Mouse (Mus musculus): ENCODE data around the gene Ube2v1. TPM values are rescaled to one million over a fixed set of nuclear protein-coding genes. Genes with fewer than 3 reads are reported as not detected.

Gene Ube2v1
- 166 and 175 TPM in 2 replicates for polyA plus RNA-seq (2014; fragmentation: Nextera tagmentation; extraction: Ambion mirVana)

DNA sequence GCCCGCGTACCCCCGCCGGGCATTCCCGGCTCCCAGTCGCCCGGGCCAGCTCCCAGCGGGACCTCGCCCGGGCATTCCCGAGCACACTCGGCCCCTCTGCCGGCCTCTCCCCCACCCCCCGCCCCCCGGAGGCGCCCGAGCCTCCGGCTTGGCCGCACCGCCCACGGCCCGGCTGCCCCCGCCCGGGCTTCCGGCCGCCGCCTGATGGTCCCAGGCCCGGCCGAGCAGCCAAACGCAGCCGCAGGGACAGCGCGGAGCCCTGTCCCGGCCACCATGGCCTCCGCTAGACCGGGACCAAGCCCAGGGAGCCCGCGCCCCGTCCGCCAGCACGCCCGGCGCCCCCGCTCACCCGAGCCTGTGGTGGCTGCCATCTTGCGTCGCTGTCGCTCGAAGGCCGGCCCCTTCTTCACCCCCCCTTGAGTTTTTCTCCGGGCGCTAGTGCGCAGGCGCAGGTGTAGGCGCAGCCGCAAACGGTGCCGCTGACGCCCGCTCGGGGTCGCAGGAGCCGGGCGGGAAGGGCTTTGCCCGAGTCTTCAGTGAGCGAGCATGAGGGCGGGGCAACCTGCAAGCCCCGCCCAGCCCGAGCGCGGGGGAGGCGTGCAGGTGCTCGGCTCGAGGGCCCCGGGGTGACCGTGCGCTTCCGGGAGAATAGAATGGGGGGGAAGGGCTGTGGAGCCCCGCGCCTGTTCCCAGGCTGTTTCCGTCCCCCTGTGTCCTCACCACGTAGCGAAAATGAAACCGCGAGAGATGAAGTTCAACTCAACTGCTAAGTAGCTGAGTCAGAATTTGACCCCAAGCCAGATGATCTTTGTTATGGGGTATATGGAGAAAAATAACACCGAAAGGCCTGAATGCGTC, at the start of gene Ube2v1:
Gene Ube2v1 (minus strand): TSS at position 505 of the 858 bp plus-strand sequence.
- Histone ChIP-seq H3K4me2 (ENCODE audit: low read length) (peak within 1 kb of the TSS; percentile 79), H3K4me1 (ENCODE audit: control insufficient read depth in 2 of 2, insufficient read depth in 2 of 2, low read length in 2 of 2) (peaks cover 40 to 54% of the 10 kb centered on the region in 2 experiments), H3K36me3 (ENCODE audit: control insufficient read depth, insufficient read depth, low read length) (peaks cover 18% of the 10 kb centered on the region), H3K27me3 (ENCODE audit: control insufficient read depth, insufficient read depth, low read length) (no peaks in the 10 kb centered on the region), H3K9ac (ENCODE audit: low read length) (peak within 1 kb of the TSS; percentile 93), H3K4me3 (ENCODE audit: control insufficient read depth in 1 of 2, insufficient read depth in 1 of 2, low read depth in 1 of 2, low read length in 2 of 2) (peak within 1 kb of the TSS; percentile 90 to 94), H3K9me3 (ENCODE audit: control insufficient read depth, low read length) (no peaks in the 10 kb centered on the region), H3K27ac (replicated peaks in 1 of 2; ENCODE audit: control insufficient read depth in 1 of 2, insufficient read depth in 1 of 2, low read depth in 2 of 2, low read length in 2 of 2) (peak within 1 kb of the TSS; percentile 80 to 93)
- peak; percentile 88 for ATAC-seq (ENCODE audit: insufficient number of reproducible peaks, insufficient read depth, low FRiP score, low read depth)
- under 1% methylated on average over 85 of the region's 87 CpGs for whole genome bisulfite sequencing

DNA sequence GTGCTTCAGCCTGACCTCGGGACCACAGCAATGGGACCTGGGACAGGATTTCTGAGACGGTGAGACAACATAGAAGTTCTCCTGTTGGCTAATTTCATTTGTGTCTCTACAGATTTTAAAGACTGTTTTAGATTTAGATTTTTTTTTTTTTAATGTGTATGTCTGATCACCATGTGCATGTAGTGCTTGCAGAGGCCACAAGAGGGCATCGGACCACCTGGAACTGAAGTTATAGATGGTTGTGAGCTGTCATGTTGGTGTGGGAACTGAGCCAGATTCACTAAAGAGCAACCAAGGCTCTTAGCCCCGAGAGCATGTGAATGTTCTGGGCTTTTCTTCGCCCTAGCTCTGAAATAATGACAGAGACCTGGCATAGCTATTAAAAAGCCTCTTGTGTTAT, 48.8 kb upstream of the Ube2v1 start:
- 55% methylated on average over 5 of the region's 5 CpGs for WGBS
- no peaks in the 10 kb centered on the region for H3K27me3 ChIP-seq (ENCODE audit: control insufficient read depth, insufficient read depth, low read length)

DNA sequence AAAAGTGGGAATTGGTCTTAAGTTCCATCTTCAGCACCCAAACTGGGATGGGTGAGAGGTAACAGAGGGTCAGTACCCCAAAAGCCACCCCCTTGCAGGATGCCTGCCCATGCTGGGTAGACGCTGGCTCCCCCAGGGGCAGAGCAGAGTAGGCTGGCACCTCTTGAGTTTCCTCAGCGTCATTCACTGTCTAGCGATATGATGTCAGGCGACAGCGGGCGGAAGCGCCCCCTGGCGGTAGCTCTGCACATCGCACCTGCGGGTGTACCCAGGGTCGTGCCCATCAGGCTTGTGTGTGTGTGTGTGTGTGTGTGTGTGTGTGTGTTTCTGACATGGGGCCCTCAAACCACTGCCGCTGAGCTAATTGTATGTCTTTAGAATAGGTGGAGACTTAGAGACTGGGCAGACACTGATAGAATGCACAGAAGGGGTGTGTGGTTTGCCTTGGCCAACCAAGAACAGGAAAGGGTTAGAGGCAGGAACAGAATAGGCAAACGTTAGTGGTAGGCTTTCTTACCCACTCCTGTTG, 48.1 kb upstream of the Ube2v1 start:
- H3K4me3 ChIP-seq (ENCODE audit: control insufficient read depth in 1 of 2, insufficient read depth in 1 of 2, low read depth in 1 of 2, low read length in 2 of 2), result no peak overlapping the region
- no peaks in the 10 kb centered on the region for H3K36me3 ChIP-seq (ENCODE audit: control insufficient read depth, insufficient read depth, low read length)
- ATAC-seq (ENCODE audit: insufficient number of reproducible peaks, insufficient read depth, low FRiP score, low read depth), result peak; percentile 48; the same call in 1 of the 2 replicates
- WGBS, result 3% methylated on average over 13 of the region's 13 CpGs
- no peak overlapping the region for H3K4me2 ChIP-seq (ENCODE audit: low read length)
- H3K9ac ChIP-seq (ENCODE audit: low read length), result no peak overlapping the region
- H3K4me1 ChIP-seq (ENCODE audit: control insufficient read depth in 2 of 2, insufficient read depth in 2 of 2, low read length in 2 of 2), result 0 out of 4 replicates have a peak, but pooled peaks cover 0 to 2% of the 10 kb centered on the region in 2 experiments
- no peaks in the 10 kb centered on the region for H3K9me3 ChIP-seq (ENCODE audit: control insufficient read depth, low read length)
- no peaks in the 10 kb centered on the region for H3K27me3 ChIP-seq (ENCODE audit: control insufficient read depth, insufficient read depth, low read length)
- no peak overlapping the region for H3K27ac ChIP-seq (replicated peaks in 1 of 2; ENCODE audit: control insufficient read depth in 1 of 2, insufficient read depth in 1 of 2, low read depth in 2 of 2, low read length in 2 of 2)

More for the DNA sequence above, 48.8 kb upstream of the Ube2v1 start:
- H3K4me2 ChIP-seq (ENCODE audit: low read length), result no peak overlapping the region
- no peak overlapping the region for H3K9ac ChIP-seq (ENCODE audit: low read length)
- H3K4me1 ChIP-seq (ENCODE audit: control insufficient read depth in 2 of 2, insufficient read depth in 2 of 2, low read length in 2 of 2), result 0 out of 4 replicates have a peak, but pooled peaks cover 0 to 2% of the 10 kb centered on the region in 2 experiments
- no peak for ATAC-seq (ENCODE audit: insufficient number of reproducible peaks, insufficient read depth, low FRiP score, low read depth)
- no peaks in the 10 kb centered on the region for H3K9me3 ChIP-seq (ENCODE audit: control insufficient read depth, low read length)
- H3K36me3 ChIP-seq (ENCODE audit: control insufficient read depth, insufficient read depth, low read length), result no peaks in the 10 kb centered on the region
- no peak overlapping the region for H3K27ac ChIP-seq (replicated peaks in 1 of 2; ENCODE audit: control insufficient read depth in 1 of 2, insufficient read depth in 1 of 2, low read depth in 2 of 2, low read length in 2 of 2)
- H3K4me3 ChIP-seq (ENCODE audit: control insufficient read depth in 1 of 2, insufficient read depth in 1 of 2, low read depth in 1 of 2, low read length in 2 of 2), result no peak overlapping the region

DNA sequence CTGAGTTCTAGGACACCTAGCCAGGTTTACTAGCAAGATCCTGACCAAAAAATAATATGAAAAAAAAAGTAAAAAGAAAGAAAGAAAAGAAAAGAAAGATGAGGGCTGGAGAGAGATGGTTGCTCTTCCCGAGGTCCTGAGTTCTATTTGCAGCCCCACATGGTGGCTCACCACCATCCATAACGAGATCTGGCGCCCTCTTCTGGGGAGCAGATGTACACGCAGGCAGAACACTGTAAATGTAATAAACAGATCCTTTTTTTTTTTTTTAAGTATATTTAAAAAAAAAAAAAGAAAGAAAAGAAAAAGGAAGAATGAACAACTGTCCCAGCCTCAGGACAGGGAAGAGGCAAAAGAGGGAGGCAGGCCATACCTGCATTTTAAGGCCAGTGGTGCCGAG, 46.7 kb upstream of the Ube2v1 start:
- no peak overlapping the region for H3K27ac ChIP-seq (replicated peaks in 1 of 2; ENCODE audit: control insufficient read depth in 1 of 2, insufficient read depth in 1 of 2, low read depth in 2 of 2, low read length in 2 of 2)
- no peak overlapping the region for H3K4me3 ChIP-seq (ENCODE audit: control insufficient read depth in 1 of 2, insufficient read depth in 1 of 2, low read depth in 1 of 2, low read length in 2 of 2)
- no peak overlapping the region for H3K4me2 ChIP-seq (ENCODE audit: low read length)
- ATAC-seq (ENCODE audit: insufficient number of reproducible peaks, insufficient read depth, low FRiP score, low read depth), result no peak
- 48% methylated on average over 5 of the region's 5 CpGs for WGBS
- 0 out of 4 replicates have a peak, but pooled peaks cover 0 to 2% of the 10 kb centered on the region in 2 experiments for H3K4me1 ChIP-seq (ENCODE audit: control insufficient read depth in 2 of 2, insufficient read depth in 2 of 2, low read length in 2 of 2)
- H3K27me3 ChIP-seq (ENCODE audit: control insufficient read depth, insufficient read depth, low read length), result no peaks in the 10 kb centered on the region
- H3K9me3 ChIP-seq (ENCODE audit: control insufficient read depth, low read length), result no peaks in the 10 kb centered on the region
- no peaks in the 10 kb centered on the region for H3K36me3 ChIP-seq (ENCODE audit: control insufficient read depth, insufficient read depth, low read length)
- no peak overlapping the region for H3K9ac ChIP-seq (ENCODE audit: low read length)

DNA sequence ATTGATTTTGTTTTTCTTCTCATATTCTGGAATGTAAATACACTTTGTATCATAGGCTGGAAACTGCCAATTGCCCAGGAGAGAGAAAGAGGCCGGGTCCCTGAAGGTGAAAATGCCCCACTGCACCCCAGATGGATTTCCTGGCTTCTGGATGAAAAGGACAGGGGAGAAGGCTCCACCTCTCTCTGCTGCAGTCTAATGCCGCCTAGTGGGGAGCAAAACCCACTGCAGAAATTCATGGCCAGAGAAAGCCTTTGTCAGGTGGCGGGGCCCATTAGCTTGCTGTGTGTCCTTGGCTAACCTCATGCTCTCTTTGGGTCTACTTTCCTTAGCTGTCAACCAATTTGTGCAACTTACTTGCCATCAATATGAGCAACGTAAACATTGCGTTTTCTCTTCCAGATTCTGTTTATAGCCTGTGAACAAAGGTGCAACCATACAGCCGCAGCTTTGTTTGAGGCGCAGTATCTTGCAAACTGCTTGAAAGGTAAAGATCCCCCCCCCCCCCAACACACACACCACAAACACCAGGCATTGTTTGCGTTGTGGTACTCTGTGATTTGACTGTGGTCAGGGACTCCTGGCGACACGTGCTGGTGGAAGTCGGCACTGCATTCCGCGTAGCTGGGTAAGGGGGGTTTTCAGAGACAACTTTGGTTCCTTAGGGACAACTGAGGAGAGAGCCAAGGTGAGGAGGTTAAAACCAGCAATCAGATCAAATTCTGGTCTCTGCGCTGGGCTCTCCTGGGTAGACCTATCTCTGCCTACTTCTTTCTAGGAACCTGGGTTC, 43.4 kb upstream of the Ube2v1 start:
- Histone ChIP-seq H3K27me3 (ENCODE audit: control insufficient read depth, insufficient read depth, low read length) (no peaks in the 10 kb centered on the region), H3K36me3 (ENCODE audit: control insufficient read depth, insufficient read depth, low read length) (no peaks in the 10 kb centered on the region), H3K9me3 (ENCODE audit: control insufficient read depth, low read length) (no peaks in the 10 kb centered on the region), H3K4me3 (ENCODE audit: control insufficient read depth in 1 of 2, insufficient read depth in 1 of 2, low read depth in 1 of 2, low read length in 2 of 2) (no peak overlapping the region), H3K9ac (ENCODE audit: low read length) (no peak overlapping the region), H3K4me1 (ENCODE audit: control insufficient read depth in 2 of 2, insufficient read depth in 2 of 2, low read length in 2 of 2) (0 out of 4 replicates have a peak, but pooled peaks cover 0 to 4% of the 10 kb centered on the region in 2 experiments), H3K27ac (replicated peaks in 1 of 2; ENCODE audit: control insufficient read depth in 1 of 2, insufficient read depth in 1 of 2, low read depth in 2 of 2, low read length in 2 of 2) (no peak overlapping the region), H3K4me2 (ENCODE audit: low read length) (no peak overlapping the region)
- 39% methylated on average over 14 of the region's 14 CpGs for WGBS
- no peak for ATAC-seq (ENCODE audit: insufficient number of reproducible peaks, insufficient read depth, low FRiP score, low read depth)

DNA sequence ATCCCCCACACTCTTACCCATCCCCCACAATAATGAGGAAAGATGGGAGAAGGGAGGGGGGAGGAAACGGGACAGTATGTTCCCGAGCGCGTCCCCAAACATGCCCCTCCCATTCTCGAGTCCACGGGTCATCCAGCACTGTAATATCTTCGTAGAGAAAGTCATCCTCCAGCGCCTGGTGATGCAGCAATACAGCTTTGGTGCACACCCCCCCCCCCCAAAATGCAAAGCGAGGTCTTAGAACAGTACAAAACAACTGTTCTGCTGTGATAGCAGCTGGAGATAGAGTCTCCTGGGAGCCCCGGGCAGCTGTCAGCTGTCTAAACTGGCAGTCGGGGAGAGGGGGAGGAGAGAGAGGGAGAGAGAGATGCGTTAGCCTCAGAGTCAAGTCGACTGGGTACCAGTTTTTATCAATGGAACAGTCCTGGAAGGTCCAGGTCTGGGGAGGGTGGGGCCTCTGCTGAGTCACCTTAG, 40.4 kb upstream of the Ube2v1 start:
- H3K36me3 ChIP-seq (ENCODE audit: control insufficient read depth, insufficient read depth, low read length), result no peaks in the 10 kb centered on the region
- no peaks in the 10 kb centered on the region for H3K27me3 ChIP-seq (ENCODE audit: control insufficient read depth, insufficient read depth, low read length)
- no peaks in the 10 kb centered on the region for H3K9me3 ChIP-seq (ENCODE audit: control insufficient read depth, low read length)
- H3K9ac ChIP-seq (ENCODE audit: low read length), result no peak overlapping the region
- no peak overlapping the region for H3K4me3 ChIP-seq (ENCODE audit: control insufficient read depth in 1 of 2, insufficient read depth in 1 of 2, low read depth in 1 of 2, low read length in 2 of 2)
- peak overlapping the region; percentile 35; the same call in 1 of the 2 replicates for H3K4me2 ChIP-seq (ENCODE audit: low read length)
- WGBS, result 23% methylated on average over 13 of the region's 13 CpGs
- 0 out of 4 replicates have a peak, but pooled peaks cover 0 to 3% of the 10 kb centered on the region in 2 experiments for H3K4me1 ChIP-seq (ENCODE audit: control insufficient read depth in 2 of 2, insufficient read depth in 2 of 2, low read length in 2 of 2)
- no peak overlapping the region for H3K27ac ChIP-seq (replicated peaks in 1 of 2; ENCODE audit: control insufficient read depth in 1 of 2, insufficient read depth in 1 of 2, low read depth in 2 of 2, low read length in 2 of 2)
- no peak for ATAC-seq (ENCODE audit: insufficient number of reproducible peaks, insufficient read depth, low FRiP score, low read depth)

DNA sequence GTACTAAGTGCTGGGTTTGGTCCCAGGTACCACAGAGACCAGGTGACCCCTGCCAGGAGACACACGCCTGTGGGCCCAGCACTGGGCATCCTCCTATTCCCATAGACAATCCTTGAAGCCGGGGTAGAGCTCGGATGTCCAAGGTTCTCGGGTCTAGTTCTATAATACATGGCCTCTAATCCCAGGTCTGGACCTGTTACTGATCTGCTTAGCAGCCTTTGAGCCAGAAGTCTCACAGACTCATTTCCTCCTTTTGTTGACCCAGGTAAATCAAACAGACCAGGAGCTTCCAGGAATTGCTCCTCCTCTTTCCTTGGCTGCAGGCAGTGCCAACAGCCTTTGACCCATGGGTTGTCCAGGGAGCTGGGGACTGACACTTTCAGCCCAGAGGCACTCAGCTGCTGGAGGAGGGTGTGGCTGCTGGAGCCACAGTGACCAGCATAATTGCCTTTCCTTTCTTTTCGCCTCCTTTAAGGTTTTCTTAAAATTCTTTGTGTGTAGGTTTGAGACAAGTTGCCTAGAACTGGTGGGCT, 39.3 kb upstream of the Ube2v1 start:
- Histone ChIP-seq H3K27me3 (ENCODE audit: control insufficient read depth, insufficient read depth, low read length) (no peaks in the 10 kb centered on the region), H3K27ac (replicated peaks in 1 of 2; ENCODE audit: control insufficient read depth in 1 of 2, insufficient read depth in 1 of 2, low read depth in 2 of 2, low read length in 2 of 2) (no peak overlapping the region), H3K4me3 (ENCODE audit: control insufficient read depth in 1 of 2, insufficient read depth in 1 of 2, low read depth in 1 of 2, low read length in 2 of 2) (no peak overlapping the region), H3K4me1 (ENCODE audit: control insufficient read depth in 2 of 2, insufficient read depth in 2 of 2, low read length in 2 of 2) (0 out of 4 replicates have a peak, but pooled peaks cover 0 to 3% of the 10 kb centered on the region in 2 experiments), H3K4me2 (ENCODE audit: low read length) (no peak overlapping the region), H3K9ac (ENCODE audit: low read length) (no peak overlapping the region), H3K36me3 (ENCODE audit: control insufficient read depth, insufficient read depth, low read length) (no peaks in the 10 kb centered on the region), H3K9me3 (ENCODE audit: control insufficient read depth, low read length) (no peaks in the 10 kb centered on the region)
- WGBS, result 80% methylated on average over 5 of the region's 5 CpGs
- ATAC-seq (ENCODE audit: insufficient number of reproducible peaks, insufficient read depth, low FRiP score, low read depth), result no peak
